Mouse (Mus musculus) forebrain, embryonic 16.5 days (tissue): Measurements from ENCODE around the gene Emsy. TPM values are rescaled to one million over a fixed set of nuclear protein-coding genes. Genes with fewer than 3 reads are reported as not detected.
A peak's percentile ranks its signal among the peaks of the same experiment; 100 is the strongest.

Source experiments
- ATAC-seq: fragments of 200-750 bp; cut with Nextera tagmentation; 2 replicates; pipeline ENCODE4 v1.8.0; 2017; ENCODE audit warnings: mild to moderate bottlenecking, moderate library complexity
- H3K27ac ChIP-seq: fragments of 300-500 bp; sonication (generic); 2 replicates; pipeline ENCODE4 v1.5.1; 2014; ENCODE audit warnings: low read length, control low read depth
- H3K27me3 ChIP-seq: fragments of 300-500 bp; sonication (generic); replicated peaks from 2 replicates; pipeline ENCODE4 v1.6.1; 2014; ENCODE audit warnings: low read length; ENCODE audit not compliant: control insufficient read depth, insufficient read depth
- H3K36me3 ChIP-seq: fragments of 300-500 bp; sonication (generic); 2 replicates; pipeline ENCODE4 v1.6.1; 2014; ENCODE audit not compliant: control insufficient read depth, insufficient read depth
- H3K4me1 ChIP-seq: fragments of 300-500 bp; sonication (generic); replicated peaks from 2 replicates; pipeline ENCODE4 v1.6.1; 2014; ENCODE audit warnings: low read length; ENCODE audit not compliant: control insufficient read depth, insufficient read depth
- H3K4me2 ChIP-seq: fragments of 300-500 bp; sonication (generic); 2 replicates; pipeline ENCODE4 v1.6.1; 2014; ENCODE audit warnings: mild to moderate bottlenecking, low read length, control low read depth
- H3K4me3 ChIP-seq: fragments of 300-500 bp; sonication (generic); replicated peaks from 2 replicates; pipeline ENCODE4 v1.5.1; 2014; ENCODE audit warnings: mild to moderate bottlenecking, low read length, control low read depth
- H3K9ac ChIP-seq: fragments of 300-500 bp; sonication (generic); replicated peaks from 2 replicates; pipeline ENCODE4 v1.6.1; 2014; ENCODE audit warnings: low read depth, low read length, control low read depth
- H3K9me3 ChIP-seq: fragments of 300-500 bp; sonication (generic); 2 replicates; pipeline ENCODE4 v1.6.1; 2016; ENCODE audit warnings: low read length; ENCODE audit not compliant: control insufficient read depth
- WGBS: fragments of 180-500 bp; shearing (Covaris S2); extraction: QIAGEN DNeasy Blood & Tissue Kit; methylation state at CpG from one replicate; pipeline ENCODE4 v1.1.7; 2014; 5-methylcytosine and 5-hydroxymethylcytosine counted together
- polyA plus RNA-seq: library from polyadenylated mRNA; unstranded; fragments of >200 nt; fragmentation: Nextera tagmentation; extraction: Ambion mirVana; gene quantifications from 2 replicates; pipeline ENCODE4 v1.2.1, GENCODE M21; 2015

The Emsy gene
- polyA plus RNA-seq, 1 experiment from 2014 or later = 42.2 TPM

DNA sequence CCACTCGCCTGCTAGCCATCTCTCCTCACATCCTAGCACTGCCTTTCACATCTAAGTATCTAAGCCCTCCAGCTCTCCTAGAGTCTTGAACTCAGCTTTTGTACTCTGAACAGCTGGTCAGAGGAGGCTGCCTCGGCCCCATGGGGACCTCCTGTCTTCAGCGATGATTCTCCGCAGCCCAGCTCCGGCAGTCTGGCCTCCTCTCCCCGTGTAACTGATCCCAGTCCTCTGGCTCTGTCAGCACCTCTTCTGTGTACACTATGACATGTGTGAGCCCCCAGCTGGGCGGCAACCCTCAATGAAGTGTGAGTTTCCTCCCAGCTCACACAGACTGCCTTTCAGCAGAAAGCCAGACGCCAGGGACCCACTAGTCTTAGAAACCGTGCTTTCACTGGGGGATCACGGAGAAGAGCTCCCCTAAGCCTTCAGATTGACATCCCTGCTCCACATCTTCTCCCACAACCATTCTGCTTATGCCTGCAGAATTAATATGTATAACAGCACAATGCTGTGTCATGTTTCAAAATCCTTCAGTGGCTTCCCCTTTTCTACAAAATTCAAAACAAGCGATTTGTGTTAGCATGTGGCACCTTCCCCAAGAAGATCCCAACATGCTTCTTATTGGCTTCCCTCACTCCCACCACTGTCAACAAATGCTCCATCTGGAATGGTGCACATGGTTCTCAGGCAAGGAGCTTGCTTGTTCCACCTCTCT, 15.8 kb upstream of the Emsy start:
- no peaks in the 10 kb centered on the region for H3K36me3 ChIP-seq
- no peak overlapping the region for H3K27ac ChIP-seq
- no peak for ATAC-seq
- H3K27me3 ChIP-seq = no peaks in the 10 kb centered on the region
- WGBS = 74% methylated on average over 11 of the region's 11 CpGs
- no peak overlapping the region for H3K9ac ChIP-seq
- H3K4me1 ChIP-seq = no peaks in the 10 kb centered on the region
- no peaks in the 10 kb centered on the region for H3K9me3 ChIP-seq
- H3K4me3 ChIP-seq = no peak overlapping the region
- no peak overlapping the region for H3K4me2 ChIP-seq

DNA sequence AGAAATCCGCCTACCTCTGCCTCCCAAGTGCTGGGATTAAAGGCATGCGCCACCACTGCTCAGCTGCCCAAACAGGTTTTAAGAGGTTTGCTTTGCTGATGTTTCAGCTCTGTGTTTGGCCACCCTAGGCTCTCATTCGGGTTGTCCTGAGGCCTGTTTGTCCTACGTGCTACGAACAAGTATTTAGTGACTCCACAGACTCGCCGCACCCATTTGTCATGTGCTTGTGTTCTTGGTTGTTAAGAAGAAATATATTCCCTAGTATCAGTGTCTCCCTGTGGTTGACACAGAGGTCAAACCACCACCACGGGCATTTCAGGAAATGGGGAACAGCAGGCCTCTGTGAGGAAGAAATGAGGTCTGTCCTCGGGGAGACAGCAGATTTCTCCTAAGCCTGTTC, 14.8 kb upstream of the Emsy start:
- Histone ChIP-seq H3K27me3 (no peaks in the 10 kb centered on the region), H3K9ac (no peak overlapping the region), H3K9me3 (no peaks in the 10 kb centered on the region), H3K27ac (no peak overlapping the region), H3K4me2 (no peak overlapping the region), H3K36me3 (no peaks in the 10 kb centered on the region), H3K4me3 (no peak overlapping the region), H3K4me1 (no peaks in the 10 kb centered on the region)
- no peak for ATAC-seq
- 85% methylated on average over 9 of the region's 9 CpGs for WGBS

GRCm38 (mm10) chr7:98670831-98671230, 14.2 kb upstream of the Emsy start:
- no peak overlapping the region for H3K4me3 ChIP-seq
- no peak overlapping the region for H3K27ac ChIP-seq
- 93% methylated on average over 4 of the region's 4 CpGs for whole genome bisulfite sequencing
- no peak overlapping the region for H3K9ac ChIP-seq
- no peak for ATAC-seq
- no peak overlapping the region for H3K4me2 ChIP-seq
- H3K36me3 ChIP-seq = no peaks in the 10 kb centered on the region
- no peaks in the 10 kb centered on the region for H3K9me3 ChIP-seq
- no peaks in the 10 kb centered on the region for H3K4me1 ChIP-seq
- no peaks in the 10 kb centered on the region for H3K27me3 ChIP-seq

GRCm38 (mm10) chr7:98667956-98668746, 11.6 kb upstream of the Emsy start:
- Histone ChIP-seq H3K9ac (no peak overlapping the region), H3K4me1 (no peaks in the 10 kb centered on the region), H3K4me2 (no peak overlapping the region), H3K9me3 (no peaks in the 10 kb centered on the region), H3K27me3 (no peaks in the 10 kb centered on the region), H3K36me3 (no peaks in the 10 kb centered on the region), H3K4me3 (no peak overlapping the region), H3K27ac (no peak overlapping the region)
- ATAC-seq = no peak
- WGBS = 56% methylated on average over 6 of the region's 6 CpGs

DNA sequence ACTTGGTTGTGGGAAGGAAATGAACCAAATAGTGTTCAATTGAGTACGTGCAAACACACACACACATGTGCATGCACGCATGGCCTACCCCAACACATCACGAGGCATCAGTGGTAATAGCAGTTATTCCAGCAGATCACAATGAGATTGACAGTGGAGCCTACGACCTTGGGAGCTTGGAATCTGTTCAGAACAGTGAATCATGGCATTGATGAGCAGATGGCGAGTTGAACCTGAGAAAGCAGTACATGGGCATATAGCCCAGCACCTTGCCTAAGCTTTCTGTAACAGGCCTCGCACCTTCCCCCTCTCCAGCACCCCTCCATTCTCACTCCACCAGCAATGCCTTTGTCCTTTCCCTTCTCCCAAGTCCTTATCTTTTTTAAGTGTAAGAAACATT, 9.1 kb upstream of the Emsy start:
- no peak for ATAC-seq
- WGBS = 85% methylated on average over 6 of the region's 6 CpGs
- no peak overlapping the region for H3K4me2 ChIP-seq

GRCm38 (mm10) chr7:98665166-98665565, 8.6 kb upstream of the Emsy start:
- 63% methylated on average over 5 of the region's 5 CpGs for WGBS
- no peak overlapping the region for H3K27ac ChIP-seq
- no peak overlapping the region for H3K9ac ChIP-seq
- no peak overlapping the region for H3K4me2 ChIP-seq
- H3K36me3 ChIP-seq = no peaks in the 10 kb centered on the region
- no peak overlapping the region for H3K4me3 ChIP-seq
- H3K9me3 ChIP-seq = no peaks in the 10 kb centered on the region
- H3K4me1 ChIP-seq = no peaks in the 10 kb centered on the region
- H3K27me3 ChIP-seq = no peaks in the 10 kb centered on the region
- no peak for ATAC-seq

More for the DNA sequence above, 9.1 kb upstream of the Emsy start:
- Histone ChIP-seq H3K27me3 (no peaks in the 10 kb centered on the region), H3K9ac (no peak overlapping the region), H3K4me1 (no peaks in the 10 kb centered on the region), H3K36me3 (no peaks in the 10 kb centered on the region), H3K27ac (no peak overlapping the region), H3K9me3 (no peaks in the 10 kb centered on the region), H3K4me3 (no peak overlapping the region)

DNA sequence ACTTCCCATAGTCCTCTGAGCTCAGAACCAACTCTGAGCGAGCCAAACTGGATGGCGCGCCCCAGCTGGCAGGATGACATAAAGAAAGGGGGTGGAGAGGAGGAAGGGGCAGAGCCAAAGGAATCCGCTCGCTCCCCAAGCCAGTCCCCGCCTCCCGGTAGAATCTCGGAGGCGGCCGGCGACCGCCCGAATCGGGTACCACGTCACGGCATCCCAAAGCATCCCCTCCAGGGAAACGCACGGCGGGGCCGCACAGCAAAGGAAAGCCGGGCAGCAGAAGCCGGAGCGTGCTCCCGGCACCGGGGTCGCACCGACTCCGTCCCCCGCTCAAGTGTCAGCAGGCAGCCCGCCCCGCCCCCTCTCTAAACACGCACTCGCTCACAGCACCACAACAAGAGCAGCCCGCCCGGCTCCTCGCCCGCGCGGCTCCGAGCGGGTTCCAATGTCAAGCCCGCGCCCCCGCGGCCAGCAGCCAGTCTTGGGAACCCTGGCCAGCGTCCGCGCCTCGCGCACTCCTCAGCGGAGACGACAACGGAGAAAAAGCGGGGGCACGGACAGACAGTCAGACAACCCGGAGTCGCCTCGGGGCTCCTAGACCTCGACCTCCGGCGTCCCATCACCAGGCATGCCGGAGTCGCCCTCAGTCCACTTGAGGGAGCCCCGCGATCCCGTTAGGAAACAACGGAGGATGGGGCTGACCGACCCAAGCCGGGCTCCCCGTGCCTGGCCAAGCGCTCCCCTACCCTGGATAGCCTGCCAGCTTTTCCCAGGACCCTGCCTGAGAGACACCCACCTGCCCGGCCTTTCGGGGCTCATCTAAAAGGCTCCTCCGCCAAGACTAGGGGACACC, 677 bp downstream of the Emsy start:
- Histone ChIP-seq H3K36me3 (no peaks in the 10 kb centered on the region; the same call in 1 of the 2 replicates), H3K4me1 (peaks cover 25% of the 10 kb centered on the region), H3K4me2 (peak overlapping the region; percentile 71), H3K9ac (peak overlapping the region; percentile 85), H3K4me3 (peak overlapping the region; percentile 84), H3K27me3 (no peaks in the 10 kb centered on the region), H3K27ac (peak overlapping the region; percentile 92), H3K9me3 (no peaks in the 10 kb centered on the region)
- ATAC-seq = peak; percentile 60
- WGBS = under 1% methylated on average over 73 of the region's 74 CpGs

- Histone ChIP-seq H3K27ac (no peak overlapping the region), H3K36me3 (peaks cover 6% of the 10 kb centered on the region), H3K4me2 (no peak overlapping the region), H3K27me3 (no peaks in the 10 kb centered on the region), H3K4me3 (no peak overlapping the region), H3K9me3 (no peaks in the 10 kb centered on the region), H3K4me1 (peaks cover 16% of the 10 kb centered on the region), H3K9ac (no peak overlapping the region)
- no peak for ATAC-seq
- WGBS = 74% methylated on average over 2 of the region's 2 CpGs
Measured at GRCm38 (mm10) chr7:98651651-98652050, 4.9 kb downstream of the Emsy start.

DNA sequence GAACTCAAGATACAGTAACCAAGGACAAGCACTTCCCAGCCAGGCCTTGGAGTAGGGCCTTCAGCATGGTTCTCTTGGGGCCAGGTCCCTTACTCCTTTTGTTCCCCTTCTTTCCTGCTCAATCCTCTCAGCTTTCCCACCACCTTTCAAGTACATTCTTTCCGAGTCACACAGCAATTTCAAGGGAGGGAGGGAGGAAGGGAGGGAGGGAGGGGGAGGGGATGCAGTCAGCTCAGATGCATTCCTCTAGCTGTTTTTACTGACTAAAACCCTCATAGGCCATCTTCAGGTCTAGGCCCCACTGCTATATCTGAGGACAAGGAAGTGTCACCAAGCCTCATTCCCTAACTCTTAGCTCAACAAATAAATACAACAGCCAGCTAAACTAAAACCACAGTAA, 12.3 kb downstream of the Emsy start:
- Histone ChIP-seq H3K9ac (no peak overlapping the region), H3K4me1 (no peaks in the 10 kb centered on the region), H3K4me2 (no peak overlapping the region), H3K36me3 (peaks cover 25% of the 10 kb centered on the region), H3K27ac (no peak overlapping the region), H3K4me3 (no peak overlapping the region), H3K9me3 (no peaks in the 10 kb centered on the region), H3K27me3 (no peaks in the 10 kb centered on the region)
- 0% methylated on average over 1 of the region's 1 CpGs for WGBS
- ATAC-seq = no peak
